Mouse (Mus musculus): ENCODE data around the gene Iars. TPM values are rescaled to one million over a fixed set of nuclear protein-coding genes. Genes with fewer than 3 reads are reported as not detected.

Gene Iars
- polyA plus RNA-seq (2014; fragmentation: Nextera tagmentation; extraction: Ambion mirVana), result 83.5 and 86.8 TPM in 2 replicates

GRCm38 (mm10) chr13:49681351-49682232 is at the start of gene Iars:
TSS of gene Iars (plus strand) at chr13:49682100.
- peak within 1 kb of the TSS; percentile 86 for H3K9ac ChIP-seq
- no peak for TF ChIP-seq CTCF (IDR thresholded peaks at IDR 0.05; ENCODE audit: low read depth)
- peak; percentile 99 for DNase-seq
- H3K9me3 ChIP-seq (ENCODE audit: low read depth, low read length), result no peaks in the 10 kb centered on the region
- H3K4me3 ChIP-seq (ENCODE audit: low read depth, low read length), result peak within 1 kb of the TSS; percentile 86
- 5% methylated on average over 26 of the region's 26 CpGs for whole genome bisulfite sequencing
- peaks cover 20% of the 10 kb centered on the region for H3K36me3 ChIP-seq (ENCODE audit: insufficient read depth)
- peak within 1 kb of the TSS; percentile 76; the same call in 1 of the 2 replicates for H3K27ac ChIP-seq (ENCODE audit: low read depth)
- peak within 1 kb of the TSS; percentile 90 for H3K4me2 ChIP-seq
- 0 out of 2 replicates have a peak, but pooled peaks cover 3% of the 10 kb centered on the region for H3K4me1 ChIP-seq (ENCODE audit: insufficient read depth)
- H3K27me3 ChIP-seq (ENCODE audit: insufficient read depth, low read length), result no peaks in the 10 kb centered on the region
- ATAC-seq (ENCODE audit: insufficient read depth), result peak; percentile 100

GRCm38 (mm10) chr13:49639965-49640364 is 41.9 kb upstream of the Iars start:
- Histone ChIP-seq H3K4me3 (ENCODE audit: low read depth, low read length) (no peak overlapping the region), H3K36me3 (ENCODE audit: insufficient read depth) (peaks cover 4% of the 10 kb centered on the region), H3K27ac (ENCODE audit: low read depth) (no peak overlapping the region), H3K4me1 (ENCODE audit: insufficient read depth) (no peaks in the 10 kb centered on the region), H3K4me2 (no peak overlapping the region), H3K9me3 (ENCODE audit: low read depth, low read length) (no peaks in the 10 kb centered on the region), H3K27me3 (ENCODE audit: insufficient read depth, low read length) (no peaks in the 10 kb centered on the region), H3K9ac (no peak overlapping the region)
- ATAC-seq (ENCODE audit: insufficient read depth), result no peak
- no peak for DNase-seq
- TF ChIP-seq CTCF (IDR thresholded peaks at IDR 0.05; ENCODE audit: low read depth), result no peak
- WGBS, result 90% methylated on average over 2 of the region's 2 CpGs

- no peak for ATAC-seq (ENCODE audit: insufficient read depth)
These were observed 39.2 kb upstream of the Iars start for GRCm38 (mm10) chr13:49642650-49643049.

GRCm38 (mm10) chr13:49643669-49644362 is 38.1 kb upstream of the Iars start:
- Histone ChIP-seq H3K27ac (ENCODE audit: low read depth) (no peak overlapping the region), H3K9ac (no peak overlapping the region), H3K9me3 (ENCODE audit: low read depth, low read length) (no peaks in the 10 kb centered on the region), H3K4me2 (no peak overlapping the region), H3K4me1 (ENCODE audit: insufficient read depth) (no peaks in the 10 kb centered on the region), H3K36me3 (ENCODE audit: insufficient read depth) (peaks cover 4% of the 10 kb centered on the region; the same call in 1 of the 2 replicates), H3K4me3 (ENCODE audit: low read depth, low read length) (no peak overlapping the region), H3K27me3 (ENCODE audit: insufficient read depth, low read length) (no peaks in the 10 kb centered on the region)
- ATAC-seq (ENCODE audit: insufficient read depth) (no peak), DNase-seq (no peak)
- no peak for TF ChIP-seq CTCF (IDR thresholded peaks at IDR 0.05; ENCODE audit: low read depth)

More at GRCm38 (mm10) chr13:49642650-49643049, 39.2 kb upstream of the Iars start:
- Histone ChIP-seq H3K27ac (ENCODE audit: low read depth) (no peak overlapping the region), H3K9ac (no peak overlapping the region), H3K9me3 (ENCODE audit: low read depth, low read length) (no peaks in the 10 kb centered on the region), H3K27me3 (ENCODE audit: insufficient read depth, low read length) (no peaks in the 10 kb centered on the region), H3K4me3 (ENCODE audit: low read depth, low read length) (no peak overlapping the region), H3K36me3 (ENCODE audit: insufficient read depth) (peaks cover 4% of the 10 kb centered on the region; the same call in 1 of the 2 replicates), H3K4me2 (no peak overlapping the region), H3K4me1 (ENCODE audit: insufficient read depth) (no peaks in the 10 kb centered on the region)
- 76% methylated on average over 6 of the region's 6 CpGs for WGBS
- no peak for DNase-seq
- TF ChIP-seq CTCF (IDR thresholded peaks at IDR 0.05; ENCODE audit: low read depth), result no peak

- Histone ChIP-seq H3K4me3 (ENCODE audit: low read depth, low read length) (no peak overlapping the region), H3K27ac (ENCODE audit: low read depth) (peak overlapping the region; percentile 40; the same call in 1 of the 2 replicates), H3K4me1 (ENCODE audit: insufficient read depth) (no peaks in the 10 kb centered on the region), H3K27me3 (ENCODE audit: insufficient read depth, low read length) (no peaks in the 10 kb centered on the region), H3K9me3 (ENCODE audit: low read depth, low read length) (no peaks in the 10 kb centered on the region), H3K4me2 (no peak overlapping the region), H3K36me3 (ENCODE audit: insufficient read depth) (peaks cover 7% of the 10 kb centered on the region; the same call in 1 of the 2 replicates), H3K9ac (no peak overlapping the region)
- peak; percentile 69; the same call in 1 of the 2 replicates for ATAC-seq (ENCODE audit: insufficient read depth)
- WGBS, result 63% methylated on average over 2 of the region's 2 CpGs
- DNase-seq, result peak; percentile 86
- TF ChIP-seq CTCF (IDR thresholded peaks at IDR 0.05; ENCODE audit: low read depth), result peak; percentile 61
These were observed 37.0 kb upstream of the Iars start for GRCm38 (mm10) chr13:49644731-49645529.

- Histone ChIP-seq H3K27me3 (ENCODE audit: insufficient read depth, low read length) (no peaks in the 10 kb centered on the region), H3K4me3 (ENCODE audit: low read depth, low read length) (no peak overlapping the region), H3K4me2 (no peak overlapping the region), H3K36me3 (ENCODE audit: insufficient read depth) (0 out of 2 replicates have a peak, but pooled peaks cover 7% of the 10 kb centered on the region), H3K4me1 (ENCODE audit: insufficient read depth) (no peaks in the 10 kb centered on the region), H3K27ac (ENCODE audit: low read depth) (no peak overlapping the region), H3K9ac (no peak overlapping the region), H3K9me3 (ENCODE audit: low read depth, low read length) (no peaks in the 10 kb centered on the region)
- TF ChIP-seq CTCF (IDR thresholded peaks at IDR 0.05; ENCODE audit: low read depth), result no peak
- WGBS, result 78% methylated on average over 1 of the region's 1 CpGs
- no peak for ATAC-seq (ENCODE audit: insufficient read depth)
- DNase-seq, result no peak
These were observed 35.9 kb upstream of the Iars start for GRCm38 (mm10) chr13:49646019-49646418.

All from lung, embryonic 14.5 days (tissue).